Mouse (Mus musculus): ENCODE measurements around the gene P2rx7. TPM values are rescaled to one million over a fixed set of nuclear protein-coding genes. Genes with fewer than 3 reads are reported as not detected.

The P2rx7 gene
- polyA plus RNA-seq, 1 experiment, result 18.9 TPM

DNA sequence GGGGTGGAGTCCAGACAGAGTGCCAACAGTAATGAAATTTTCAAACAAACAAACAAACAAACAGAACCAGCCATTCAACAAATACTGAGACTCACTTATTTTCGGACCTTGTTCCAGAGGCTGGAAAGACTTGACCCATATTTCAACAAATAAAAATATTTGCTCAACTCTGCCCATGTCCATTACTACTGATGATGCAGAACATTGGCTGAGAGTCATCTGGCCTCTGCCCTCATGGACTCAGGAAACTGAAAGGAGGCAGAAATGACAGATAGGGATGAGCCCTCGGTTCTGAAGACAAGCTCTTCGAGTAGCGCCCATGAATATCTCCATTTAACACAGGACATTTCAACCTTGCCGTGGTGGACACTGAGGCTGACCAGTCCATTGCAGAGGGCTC lies 21.2 kb upstream of the P2rx7 start:
- Histone ChIP-seq H3K27ac (ENCODE audit: insufficient read depth, low read length) (no peak overlapping the region), H3K4me3 (ENCODE audit: insufficient read depth, low read length) (no peak overlapping the region), H3K4me1 (ENCODE audit: control insufficient read depth, insufficient read depth, low read length) (peaks cover 1% of the 10 kb centered on the region; the same call in 1 of the 2 replicates)
- TF ChIP-seq POLR2A (IDR thresholded peaks at IDR 0.05; ENCODE audit: extremely low read depth, insufficient read depth, low read length) (no peak), CTCF (IDR thresholded peaks at IDR 0.05; ENCODE audit: extremely low read depth, insufficient read depth, low read length) (no peak)

DNA sequence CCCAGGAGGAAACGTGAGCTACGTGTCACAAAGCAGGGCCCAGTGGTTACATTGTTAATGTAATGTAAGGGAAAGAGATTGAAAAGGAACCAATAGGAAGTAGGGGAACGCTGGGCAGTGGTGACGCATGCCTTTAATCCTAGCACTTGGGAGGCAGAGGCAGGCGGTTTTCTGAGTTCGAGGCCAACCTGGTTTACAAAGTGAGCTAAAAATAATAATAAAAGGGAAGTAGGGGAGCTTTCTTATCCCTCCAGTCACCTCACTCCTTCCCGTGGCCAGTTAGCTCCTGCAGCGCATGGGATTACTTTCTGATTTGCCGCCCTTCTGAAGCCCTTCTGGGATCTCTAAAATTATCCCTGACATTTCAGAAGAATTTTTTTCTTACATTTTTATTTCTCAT lies 19.9 kb upstream of the P2rx7 start:
- TF ChIP-seq POLR2A (IDR thresholded peaks at IDR 0.05; ENCODE audit: extremely low read depth, insufficient read depth, low read length) (no peak), CTCF (IDR thresholded peaks at IDR 0.05; ENCODE audit: extremely low read depth, insufficient read depth, low read length) (no peak)

GRCm38 (mm10) chr5:122624952-122625479 lies 18.7 kb upstream of the P2rx7 start:
- Histone ChIP-seq H3K27ac (ENCODE audit: insufficient read depth, low read length) (no peak overlapping the region), H3K4me3 (ENCODE audit: insufficient read depth, low read length) (no peak overlapping the region), H3K4me1 (ENCODE audit: control insufficient read depth, insufficient read depth, low read length) (no peaks in the 10 kb centered on the region)
- TF ChIP-seq POLR2A (IDR thresholded peaks at IDR 0.05; ENCODE audit: extremely low read depth, insufficient read depth, low read length) (no peak), CTCF (IDR thresholded peaks at IDR 0.05; ENCODE audit: extremely low read depth, insufficient read depth, low read length) (no peak)

More for the DNA sequence above, 19.9 kb upstream of the P2rx7 start:
- H3K4me3 ChIP-seq (ENCODE audit: insufficient read depth, low read length), result no peak overlapping the region
- H3K27ac ChIP-seq (ENCODE audit: insufficient read depth, low read length), result no peak overlapping the region
- H3K4me1 ChIP-seq (ENCODE audit: control insufficient read depth, insufficient read depth, low read length), result peaks cover 1% of the 10 kb centered on the region; the same call in 1 of the 2 replicates

GRCm38 (mm10) chr5:122625565-122626252 lies 18.0 kb upstream of the P2rx7 start:
- H3K4me1 ChIP-seq (ENCODE audit: control insufficient read depth, insufficient read depth, low read length), result no peaks in the 10 kb centered on the region
- H3K27ac ChIP-seq (ENCODE audit: insufficient read depth, low read length), result no peak overlapping the region
- H3K4me3 ChIP-seq (ENCODE audit: insufficient read depth, low read length), result no peak overlapping the region
- no peak for TF ChIP-seq POLR2A (IDR thresholded peaks at IDR 0.05; ENCODE audit: extremely low read depth, insufficient read depth, low read length)
- no peak for TF ChIP-seq CTCF (IDR thresholded peaks at IDR 0.05; ENCODE audit: extremely low read depth, insufficient read depth, low read length)

GRCm38 (mm10) chr5:122627243-122627642 lies 16.5 kb upstream of the P2rx7 start:
- no peak overlapping the region for H3K27ac ChIP-seq (ENCODE audit: insufficient read depth, low read length)
- peak; percentile 99 for TF ChIP-seq CTCF (IDR thresholded peaks at IDR 0.05; ENCODE audit: extremely low read depth, insufficient read depth, low read length)
- TF ChIP-seq POLR2A (IDR thresholded peaks at IDR 0.05; ENCODE audit: extremely low read depth, insufficient read depth, low read length), result no peak
- no peak overlapping the region for H3K4me3 ChIP-seq (ENCODE audit: insufficient read depth, low read length)
- no peaks in the 10 kb centered on the region for H3K4me1 ChIP-seq (ENCODE audit: control insufficient read depth, insufficient read depth, low read length)

DNA sequence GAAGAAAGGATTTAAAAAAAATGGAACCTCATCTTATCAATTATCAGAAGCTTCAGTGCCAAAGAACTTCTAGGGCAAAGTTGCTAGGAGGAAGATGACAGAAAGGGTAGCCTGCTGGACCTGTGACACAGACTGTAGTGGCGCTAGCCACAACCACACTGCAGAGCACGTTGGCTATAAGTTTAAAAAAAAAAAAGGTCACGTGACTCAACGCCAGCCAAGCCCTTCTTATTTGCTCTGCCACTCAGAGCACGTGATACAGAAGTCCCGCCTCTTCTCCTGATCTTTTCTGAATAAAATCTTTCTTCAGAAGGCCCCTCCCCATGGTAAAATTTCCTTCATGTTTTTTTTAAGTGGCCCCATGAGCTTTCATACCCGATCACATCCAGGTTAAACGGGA lies 8.5 kb upstream of the P2rx7 start:
- Histone ChIP-seq H3K27ac (ENCODE audit: insufficient read depth, low read length) (no peak overlapping the region), H3K4me3 (ENCODE audit: insufficient read depth, low read length) (no peak overlapping the region), H3K4me1 (ENCODE audit: control insufficient read depth, insufficient read depth, low read length) (no peaks in the 10 kb centered on the region)
- TF ChIP-seq POLR2A (IDR thresholded peaks at IDR 0.05; ENCODE audit: extremely low read depth, insufficient read depth, low read length) (no peak), CTCF (IDR thresholded peaks at IDR 0.05; ENCODE audit: extremely low read depth, insufficient read depth, low read length) (no peak)

GRCm38 (mm10) chr5:122636308-122636707 lies 7.4 kb upstream of the P2rx7 start:
- Histone ChIP-seq H3K4me3 (ENCODE audit: insufficient read depth, low read length) (no peak overlapping the region), H3K27ac (ENCODE audit: insufficient read depth, low read length) (no peak overlapping the region), H3K4me1 (ENCODE audit: control insufficient read depth, insufficient read depth, low read length) (no peaks in the 10 kb centered on the region)
- TF ChIP-seq POLR2A (IDR thresholded peaks at IDR 0.05; ENCODE audit: extremely low read depth, insufficient read depth, low read length) (no peak), CTCF (IDR thresholded peaks at IDR 0.05; ENCODE audit: extremely low read depth, insufficient read depth, low read length) (no peak)

- no peak for TF ChIP-seq CTCF (IDR thresholded peaks at IDR 0.05; ENCODE audit: extremely low read depth, insufficient read depth, low read length)
- TF ChIP-seq POLR2A (IDR thresholded peaks at IDR 0.05; ENCODE audit: extremely low read depth, insufficient read depth, low read length), result no peak
Measured at GRCm38 (mm10) chr5:122636958-122637357, 6.8 kb upstream of the P2rx7 start.

GRCm38 (mm10) chr5:122638296-122638695 lies 5.4 kb upstream of the P2rx7 start:
- H3K4me3 ChIP-seq (ENCODE audit: insufficient read depth, low read length), result no peak overlapping the region
- no peak overlapping the region for H3K27ac ChIP-seq (ENCODE audit: insufficient read depth, low read length)
- TF ChIP-seq POLR2A (IDR thresholded peaks at IDR 0.05; ENCODE audit: extremely low read depth, insufficient read depth, low read length), result no peak
- no peak for TF ChIP-seq CTCF (IDR thresholded peaks at IDR 0.05; ENCODE audit: extremely low read depth, insufficient read depth, low read length)
- H3K4me1 ChIP-seq (ENCODE audit: control insufficient read depth, insufficient read depth, low read length), result no peaks in the 10 kb centered on the region

More at GRCm38 (mm10) chr5:122636958-122637357, 6.8 kb upstream of the P2rx7 start:
- H3K4me1 ChIP-seq (ENCODE audit: control insufficient read depth, insufficient read depth, low read length), result no peaks in the 10 kb centered on the region
- peak overlapping the region; percentile 19 for H3K4me3 ChIP-seq (ENCODE audit: insufficient read depth, low read length)
- no peak overlapping the region for H3K27ac ChIP-seq (ENCODE audit: insufficient read depth, low read length)

DNA sequence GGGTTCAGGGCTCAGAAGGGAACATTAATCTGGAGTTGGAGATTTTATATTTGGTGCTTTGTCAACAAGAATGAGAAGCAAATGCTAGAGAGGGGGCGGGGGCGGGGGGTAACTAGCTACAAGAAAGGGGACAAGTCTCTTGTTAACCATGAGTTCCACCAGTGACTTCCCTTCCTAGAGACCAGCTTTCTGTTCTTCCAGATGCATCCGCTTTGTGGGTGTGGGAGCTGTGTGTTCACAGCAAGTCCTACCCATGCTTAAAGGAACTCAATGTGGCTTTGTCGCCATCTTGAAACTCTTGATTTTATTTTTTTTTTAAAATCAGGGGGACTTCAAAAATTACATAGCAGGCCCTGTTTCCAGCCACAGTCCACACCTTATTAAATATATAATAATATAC lies 4.2 kb upstream of the P2rx7 start:
- 0 out of 2 replicates have a peak, but pooled peaks cover 1% of the 10 kb centered on the region for H3K4me1 ChIP-seq (ENCODE audit: control insufficient read depth, insufficient read depth, low read length)
- no peak for TF ChIP-seq CTCF (IDR thresholded peaks at IDR 0.05; ENCODE audit: extremely low read depth, insufficient read depth, low read length)
- no peak for TF ChIP-seq POLR2A (IDR thresholded peaks at IDR 0.05; ENCODE audit: extremely low read depth, insufficient read depth, low read length)
- H3K27ac ChIP-seq (ENCODE audit: insufficient read depth, low read length), result no peak overlapping the region
- H3K4me3 ChIP-seq (ENCODE audit: insufficient read depth, low read length), result no peak overlapping the region

All from cortical plate, adult 2 months (tissue).